Mouse (Mus musculus) embryo, embryonic 11 days (tissue): Measurements from ENCODE around the gene Mvb12b.

Source experiments
- DNase-seq: peaks from one replicate; pipeline ENCODE4 v3.0.0-alpha.2; 2015

Gene Mvb12b

DNA sequence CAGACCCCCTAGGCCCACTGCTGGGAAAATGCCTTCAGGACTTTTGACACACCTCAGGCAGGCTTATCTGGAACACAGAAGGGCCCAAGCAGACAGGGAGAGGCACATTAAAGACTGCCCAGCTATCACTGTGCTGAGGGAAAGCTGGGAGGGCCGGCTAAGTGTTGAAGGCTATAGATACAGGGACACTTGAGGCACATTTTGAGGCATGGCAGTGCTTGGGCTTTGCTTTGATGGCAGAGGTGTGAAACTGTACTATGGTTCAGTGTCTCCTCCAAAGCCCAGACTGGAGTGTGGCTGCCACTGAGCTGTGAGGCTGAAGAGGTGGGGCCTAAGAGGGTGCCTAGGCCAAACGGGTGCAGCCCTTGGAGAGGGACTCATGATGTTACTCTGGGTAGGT, 44.1 kb downstream of the Mvb12b start:
- DNase-seq = no peak

DNA sequence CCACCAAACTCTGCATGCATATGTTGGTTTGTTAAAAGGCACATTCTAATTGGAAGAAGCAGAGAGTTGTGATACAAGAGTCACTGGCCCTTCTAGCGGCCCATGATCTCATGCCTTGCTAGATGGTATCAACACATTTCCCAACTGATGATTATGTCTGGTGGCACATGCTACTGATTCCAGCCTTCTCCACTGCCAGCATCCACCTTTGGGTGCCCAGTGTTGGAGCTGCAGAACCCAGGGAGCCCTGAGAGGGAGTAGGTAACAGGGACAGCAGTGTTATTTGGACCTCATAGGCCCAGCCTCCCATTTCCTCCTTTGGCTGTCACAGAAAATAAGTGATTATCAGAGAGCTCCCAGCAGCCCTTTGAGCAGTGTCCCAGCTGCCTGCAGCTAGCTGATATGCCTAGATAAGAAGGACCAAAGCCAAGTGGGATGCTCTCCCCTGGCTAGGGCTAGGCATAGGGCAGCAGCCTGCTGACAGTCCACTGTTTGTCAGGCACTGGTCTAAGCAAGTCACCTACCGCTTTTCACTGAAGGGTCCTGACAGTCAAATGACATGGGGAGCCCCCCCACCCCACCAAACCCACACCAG, 44.7 kb downstream of the Mvb12b start:
- no peak for DNase-seq

DNA sequence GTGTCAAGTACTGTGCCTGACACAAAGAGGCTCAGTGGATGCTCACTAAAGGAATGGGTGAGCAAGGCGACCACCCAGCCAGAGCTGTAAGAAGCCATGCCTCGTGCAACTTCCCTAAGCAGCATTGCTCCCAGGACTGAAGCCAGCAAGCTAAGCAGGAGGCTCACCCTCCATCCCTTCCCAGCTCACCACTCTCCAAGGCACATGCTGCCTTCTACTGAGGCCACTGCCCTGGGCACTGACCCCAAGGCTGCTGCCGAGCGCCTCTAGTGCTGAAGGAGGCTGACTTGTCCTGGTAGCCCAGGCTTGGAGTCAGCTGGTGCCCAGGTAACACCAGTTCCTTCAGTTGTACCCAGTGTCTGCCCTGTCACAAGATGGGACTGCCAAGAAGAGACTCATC, 45.8 kb downstream of the Mvb12b start:
- no peak for DNase-seq

DNA sequence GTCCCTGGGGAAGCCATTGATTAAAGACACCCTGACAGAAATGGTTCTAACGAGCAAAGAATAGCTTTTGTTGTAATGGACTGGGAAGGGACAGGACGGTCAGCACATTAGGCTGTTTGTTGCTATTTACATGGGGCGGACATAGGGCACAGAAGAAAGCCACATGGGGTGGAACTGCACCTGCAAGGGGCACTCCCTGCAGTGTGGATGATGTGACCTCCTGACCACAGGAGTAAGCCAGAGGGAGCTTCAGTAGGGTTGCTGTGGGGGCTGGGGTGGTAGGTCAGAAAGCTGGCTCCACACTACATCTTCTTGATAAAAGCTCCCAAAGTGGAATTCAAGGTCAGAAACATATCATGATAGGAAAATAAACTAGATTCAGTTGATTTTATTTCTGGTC, 47.3 kb downstream of the Mvb12b start:
- no peak for DNase-seq

DNA sequence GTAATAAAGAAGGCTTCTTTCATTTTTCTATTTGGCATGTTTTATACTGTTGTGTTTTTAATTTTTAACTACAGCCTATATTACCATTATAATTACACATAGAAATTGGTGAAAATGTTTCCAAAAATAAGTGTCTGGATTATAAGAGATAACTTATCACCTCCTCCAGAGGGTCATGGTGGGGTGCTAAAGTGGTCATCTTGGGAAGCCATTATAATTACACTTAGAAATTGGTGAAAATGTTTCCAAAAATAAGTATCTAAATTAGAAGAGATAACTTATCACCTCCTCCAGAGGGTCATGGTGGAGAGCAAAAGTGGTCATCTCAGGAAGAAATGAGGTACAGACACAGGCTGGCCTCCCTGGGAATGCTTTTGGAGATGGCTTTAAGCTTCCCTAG, 48.5 kb downstream of the Mvb12b start:
- no peak for DNase-seq

DNA sequence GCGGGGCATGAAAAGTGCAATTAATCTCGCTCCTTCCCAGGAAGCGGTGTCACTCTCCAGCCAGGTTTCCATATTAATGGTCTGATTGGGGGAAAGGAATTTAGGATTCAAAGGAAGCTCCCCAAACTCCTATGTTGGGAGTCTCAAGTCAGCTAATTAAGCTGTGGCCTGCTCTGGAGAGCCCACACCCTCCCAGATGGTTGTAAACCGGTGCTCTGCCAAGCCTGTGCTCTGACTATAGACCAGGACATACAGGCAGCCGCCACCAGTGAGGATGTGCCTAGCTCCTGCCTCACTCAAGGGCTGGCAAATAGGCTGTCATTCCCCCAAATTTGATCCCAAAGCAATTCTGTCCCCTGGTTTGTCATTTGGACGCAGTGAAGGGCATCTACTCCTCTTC, 50.4 kb downstream of the Mvb12b start:
- no peak for DNase-seq

DNA sequence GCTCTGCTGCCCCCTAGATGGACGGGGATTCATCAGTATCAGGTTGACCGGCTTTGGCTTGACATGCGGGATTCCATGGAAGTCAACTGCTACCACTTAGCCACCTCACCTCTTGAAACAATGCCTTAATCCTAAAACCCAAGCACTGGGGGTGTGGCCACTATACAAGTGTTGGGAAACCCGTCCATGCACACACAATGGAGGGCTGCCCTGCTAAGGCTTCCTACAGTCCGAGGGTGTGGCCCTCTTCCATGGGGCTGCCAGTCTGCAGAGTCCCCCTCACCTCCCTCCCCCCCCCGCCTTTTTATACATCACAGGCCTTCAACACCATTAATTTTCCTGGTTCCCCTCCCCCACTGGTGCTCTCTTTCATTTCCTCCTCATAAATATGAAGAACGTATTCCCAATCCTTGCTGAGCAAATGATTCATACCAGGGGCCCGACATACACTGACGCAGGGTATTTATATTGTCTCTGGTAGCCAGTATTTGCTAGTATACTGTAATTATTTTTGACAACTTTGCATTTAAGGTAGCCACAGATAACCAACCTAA, 51.0 kb downstream of the Mvb12b start:
- no peak for DNase-seq

DNA sequence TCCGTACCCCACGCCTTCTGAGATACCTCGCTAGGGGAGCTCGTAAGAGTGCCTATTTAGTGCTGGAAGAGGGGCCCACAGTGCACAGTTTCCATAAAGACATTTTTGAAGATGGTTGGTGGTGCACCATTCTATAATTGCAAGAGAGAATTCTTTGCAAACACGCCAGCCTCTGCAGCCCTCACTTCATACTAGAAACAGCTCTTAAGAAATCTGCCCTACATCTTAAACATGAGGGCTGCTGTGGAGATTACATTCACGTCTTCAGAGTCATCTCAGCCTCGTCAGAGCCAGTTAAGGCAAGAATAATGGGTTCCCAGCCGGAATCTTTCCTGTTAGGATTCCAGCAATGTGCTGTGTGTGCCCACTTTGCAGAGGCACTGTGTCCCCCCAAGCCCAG, 52.7 kb downstream of the Mvb12b start:
- no peak for DNase-seq

DNA sequence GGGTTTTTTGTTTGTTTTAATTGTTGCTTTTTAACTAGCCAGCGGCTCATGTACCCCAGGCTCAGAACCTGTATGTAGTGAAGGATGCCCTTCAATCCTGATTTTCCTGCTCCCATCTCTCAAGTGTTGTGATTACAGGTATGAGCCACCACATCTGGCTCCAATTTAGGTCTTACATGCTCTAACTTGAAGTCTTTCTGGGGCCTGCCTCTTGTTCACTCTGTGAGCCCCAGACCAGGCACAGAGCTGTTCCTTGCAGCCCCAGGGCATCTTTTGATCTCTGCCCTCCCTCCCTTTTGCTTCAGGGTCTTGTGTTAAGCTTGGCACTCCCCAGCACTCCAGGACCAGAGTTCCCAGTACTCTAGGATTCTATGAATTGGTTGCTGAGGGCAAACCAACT, 53.8 kb downstream of the Mvb12b start:
- DNase-seq = peak; percentile 52

DNA sequence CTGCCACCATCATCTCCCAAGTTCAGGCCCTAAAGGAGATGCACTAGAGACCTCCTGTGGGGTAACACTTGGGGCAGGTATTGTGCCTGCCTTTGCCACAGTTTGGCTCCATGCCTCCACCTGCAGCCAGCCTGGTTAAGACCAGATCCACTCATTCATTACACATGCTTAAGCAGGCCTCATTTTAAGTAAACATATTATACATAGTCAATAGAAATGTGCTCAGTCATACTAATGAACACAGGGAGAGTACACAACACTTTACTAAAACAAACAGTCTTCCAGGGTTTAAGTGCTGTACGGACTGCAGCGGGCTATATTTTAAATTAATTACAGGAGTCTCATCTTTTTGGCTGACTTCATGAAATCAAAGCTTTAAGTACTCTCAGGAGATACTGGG, 57.9 kb downstream of the Mvb12b start:
- DNase-seq = no peak

DNA sequence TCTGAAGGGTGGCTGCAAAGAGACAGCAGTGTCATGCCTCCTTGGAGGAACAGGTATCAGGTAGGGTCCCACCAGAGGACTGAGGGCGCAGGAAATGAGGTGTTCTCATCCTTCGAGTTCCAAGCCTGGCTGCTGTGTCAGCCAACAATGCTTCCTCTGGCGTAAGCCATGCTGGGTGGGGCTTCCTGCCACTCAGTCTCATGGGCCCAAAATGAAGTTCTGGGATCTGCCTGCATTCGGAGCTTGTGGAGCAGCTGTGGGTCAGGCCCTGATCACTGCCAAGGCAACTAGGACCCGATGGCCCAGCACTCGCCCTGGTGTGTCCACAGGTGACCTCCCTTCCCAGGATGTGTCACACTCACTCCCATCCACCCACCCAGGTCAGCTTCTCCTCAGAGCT, 61.0 kb downstream of the Mvb12b start:
- DNase-seq = no peak

DNA sequence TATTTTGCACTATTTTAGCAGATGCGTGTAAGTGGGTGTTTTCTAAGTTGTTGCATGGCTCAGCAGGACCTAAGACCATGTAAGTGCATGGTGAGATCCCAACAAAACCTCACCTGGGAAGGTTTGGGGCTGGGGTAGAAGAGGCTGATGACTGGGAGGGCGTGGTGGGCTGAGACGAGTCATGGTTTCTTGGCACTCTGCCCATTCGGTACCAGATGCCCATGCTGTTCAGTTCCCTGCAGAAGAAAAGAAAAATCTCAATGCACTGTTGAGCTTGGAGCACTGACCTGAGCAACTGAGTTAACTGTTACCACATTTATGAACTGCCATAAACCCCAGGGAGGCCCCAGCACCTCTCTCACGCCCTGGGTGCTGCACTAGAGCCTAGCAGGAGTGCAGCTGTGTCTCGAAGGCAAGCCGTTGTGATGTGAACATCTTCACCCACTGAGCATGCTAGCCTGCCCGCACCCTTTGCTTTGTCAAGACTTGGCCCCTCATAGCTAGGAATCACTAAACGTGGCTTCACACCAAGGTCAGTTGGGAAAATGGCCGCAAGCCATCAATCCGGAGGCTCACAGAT, 62.7 kb downstream of the Mvb12b start:
- DNase-seq = no peak

DNA sequence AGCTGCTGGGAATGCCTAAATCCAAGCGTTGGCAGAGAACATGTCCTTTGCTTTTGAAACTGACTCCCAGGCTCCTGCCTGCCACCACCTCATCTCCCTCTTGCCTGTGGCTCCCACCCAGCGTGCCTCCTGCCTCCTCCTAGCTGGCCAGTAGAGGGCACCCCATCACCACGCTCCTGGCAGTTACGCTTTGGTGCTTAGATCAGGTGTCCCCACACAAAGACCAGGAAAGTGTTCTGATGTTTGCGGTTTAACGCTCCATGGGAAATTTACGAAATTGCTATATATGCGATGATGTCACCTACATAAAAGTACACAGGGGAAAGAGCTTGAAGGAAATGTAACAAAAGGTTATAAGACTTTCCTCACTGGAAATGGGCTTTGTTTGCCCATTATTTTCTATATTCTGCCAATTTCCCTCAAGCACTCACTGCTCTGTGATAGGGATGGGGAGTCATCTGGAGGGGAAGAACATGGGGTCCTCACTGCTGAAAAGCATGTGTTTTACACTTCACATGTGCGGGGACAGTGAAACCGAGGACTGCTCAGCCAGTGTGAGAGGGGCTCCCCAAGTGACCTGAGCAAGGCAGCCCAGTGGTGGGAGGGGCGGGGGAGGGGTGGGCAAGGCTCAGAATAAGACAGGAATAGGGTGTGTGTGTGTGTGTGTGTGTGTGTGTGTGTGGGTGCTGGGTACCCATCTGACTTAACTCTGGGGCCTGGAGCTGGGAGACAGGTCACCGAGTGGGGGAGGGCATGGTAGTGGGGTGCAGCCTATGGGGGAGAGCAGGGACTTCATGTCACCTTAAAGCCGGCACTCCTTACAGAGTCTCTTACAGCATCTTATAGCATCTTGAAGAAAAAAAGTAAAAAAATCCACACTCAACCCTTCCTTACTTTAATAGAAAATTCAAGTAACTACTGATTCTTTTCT, 65.8 kb downstream of the Mvb12b start:
- peak; percentile 84 for DNase-seq

DNA sequence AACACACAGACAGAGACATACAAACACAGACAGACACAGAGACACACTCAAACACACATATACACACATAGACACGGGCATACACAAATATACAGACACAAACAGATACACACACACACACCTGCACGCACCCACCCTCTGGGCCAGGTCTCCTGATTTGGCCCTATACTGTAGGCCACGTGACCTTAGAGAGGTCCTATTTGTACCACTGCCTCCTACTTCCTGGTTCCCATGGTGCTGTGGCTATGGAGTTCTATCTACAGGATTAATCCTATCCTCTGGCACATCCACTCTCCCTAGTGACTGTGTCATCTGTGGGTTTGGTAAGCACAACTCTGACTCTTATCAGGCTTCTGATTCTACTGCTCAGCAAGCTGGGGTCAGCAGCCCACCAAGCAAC, 67.3 kb downstream of the Mvb12b start:
- no peak for DNase-seq

DNA sequence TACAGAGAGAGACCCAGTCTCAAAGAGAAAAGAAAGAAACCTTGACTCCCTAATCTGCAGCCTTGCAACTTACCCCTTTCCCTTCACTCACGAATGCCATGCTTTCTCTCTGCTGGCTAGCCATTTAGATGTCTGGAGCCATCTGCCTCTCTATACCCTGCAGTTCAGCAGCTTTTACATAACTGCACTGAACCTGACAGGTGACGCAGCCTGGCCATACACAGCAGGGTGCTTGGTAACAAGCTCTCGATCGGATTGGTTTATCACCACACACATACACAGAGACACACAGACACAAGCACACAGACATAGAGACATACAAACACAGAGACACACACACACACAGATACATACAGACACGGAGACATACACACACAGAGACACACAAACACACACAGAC, 67.7 kb downstream of the Mvb12b start:
- no peak for DNase-seq

DNA sequence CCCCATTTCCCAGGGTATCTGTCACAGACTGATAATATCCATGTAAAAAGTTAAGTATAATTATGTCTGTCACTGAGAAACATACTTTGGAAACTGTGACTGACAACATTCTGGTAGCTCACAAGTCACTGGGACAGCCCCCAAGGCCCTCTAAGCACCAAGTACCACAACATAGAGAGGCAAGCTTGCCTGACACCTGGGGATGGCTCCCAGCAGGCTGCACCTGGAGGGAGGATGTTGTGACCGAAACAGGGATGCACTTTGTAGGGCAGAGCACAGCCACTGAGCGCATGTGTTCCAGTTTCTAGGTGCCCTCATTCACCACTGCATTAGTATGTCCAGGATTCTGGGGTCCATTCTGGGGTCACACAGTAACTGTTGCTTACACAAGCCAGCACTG, 69.4 kb downstream of the Mvb12b start:
- DNase-seq = no peak

DNA sequence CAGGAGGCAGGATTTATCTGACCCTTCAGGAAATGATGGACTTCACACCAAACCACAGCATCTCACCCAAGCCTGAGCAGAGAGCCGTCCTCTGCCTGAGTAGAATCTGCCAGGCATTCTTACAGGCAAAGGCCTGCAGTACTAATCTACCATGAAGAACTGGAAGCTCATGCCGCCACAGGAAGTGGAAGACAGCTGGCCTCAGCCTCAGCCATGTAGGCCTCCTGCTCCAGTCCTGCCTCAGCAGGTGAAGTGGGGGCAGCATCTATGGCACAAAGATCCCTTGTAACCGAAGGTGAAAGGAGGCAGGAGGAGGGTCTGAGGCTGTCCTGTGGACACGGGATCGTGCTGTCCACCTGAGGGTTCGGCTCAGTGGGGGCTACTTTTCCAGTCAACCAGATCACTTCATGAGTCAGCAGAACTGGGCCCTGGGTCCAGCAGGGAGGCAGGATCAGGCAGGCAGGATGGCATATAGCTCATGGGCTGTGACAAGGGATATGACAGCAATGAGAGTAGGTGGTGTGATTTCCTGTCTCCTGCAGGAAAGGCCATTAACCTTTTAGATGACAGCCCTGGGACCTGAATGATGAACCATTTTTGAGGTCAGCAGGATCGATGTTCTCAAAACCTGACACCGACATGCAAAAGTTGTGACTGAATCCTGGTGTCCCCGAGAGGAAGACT, 69.9 kb downstream of the Mvb12b start:
- no peak for DNase-seq

DNA sequence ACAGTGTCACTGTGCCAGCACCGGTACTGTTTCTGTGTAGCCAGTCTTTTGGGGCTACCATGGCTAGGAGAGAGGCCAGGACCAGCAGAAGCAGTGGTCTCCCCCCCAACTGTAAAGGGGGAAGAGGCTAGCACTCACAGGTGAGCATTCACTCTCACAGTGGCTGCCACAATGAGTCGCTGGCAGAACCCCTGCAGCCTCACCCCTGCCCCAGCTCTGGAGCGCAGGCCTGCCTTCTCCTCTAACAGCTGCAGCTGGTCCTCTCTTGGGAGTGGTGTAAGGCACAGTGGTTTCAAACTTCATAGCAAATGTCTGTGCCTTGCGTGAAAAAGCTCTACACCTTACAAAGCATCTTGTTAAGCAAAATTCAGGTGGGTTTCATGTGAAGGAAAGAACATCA, 70.7 kb downstream of the Mvb12b start:
- no peak for DNase-seq

DNA sequence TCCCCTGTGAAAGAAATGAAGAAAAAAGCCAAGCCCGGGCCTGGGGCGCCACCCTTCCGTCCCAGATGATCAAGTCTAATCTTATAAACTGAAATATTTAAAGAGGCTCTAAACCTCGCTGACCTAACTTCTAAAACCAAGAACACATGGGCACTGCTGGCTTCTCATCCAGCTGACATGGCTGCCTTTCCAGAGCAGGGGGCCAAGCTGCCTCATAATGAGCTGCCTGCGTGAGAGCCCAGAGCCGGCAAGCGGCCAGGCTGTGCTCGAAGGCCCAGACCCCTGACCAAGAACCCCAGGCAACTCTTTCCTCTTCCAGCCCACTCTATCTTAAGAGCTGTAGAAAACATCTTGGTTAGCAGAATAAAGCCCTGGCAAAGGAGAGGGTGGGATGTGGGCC, 73.2 kb downstream of the Mvb12b start:
- DNase-seq = no peak

DNA sequence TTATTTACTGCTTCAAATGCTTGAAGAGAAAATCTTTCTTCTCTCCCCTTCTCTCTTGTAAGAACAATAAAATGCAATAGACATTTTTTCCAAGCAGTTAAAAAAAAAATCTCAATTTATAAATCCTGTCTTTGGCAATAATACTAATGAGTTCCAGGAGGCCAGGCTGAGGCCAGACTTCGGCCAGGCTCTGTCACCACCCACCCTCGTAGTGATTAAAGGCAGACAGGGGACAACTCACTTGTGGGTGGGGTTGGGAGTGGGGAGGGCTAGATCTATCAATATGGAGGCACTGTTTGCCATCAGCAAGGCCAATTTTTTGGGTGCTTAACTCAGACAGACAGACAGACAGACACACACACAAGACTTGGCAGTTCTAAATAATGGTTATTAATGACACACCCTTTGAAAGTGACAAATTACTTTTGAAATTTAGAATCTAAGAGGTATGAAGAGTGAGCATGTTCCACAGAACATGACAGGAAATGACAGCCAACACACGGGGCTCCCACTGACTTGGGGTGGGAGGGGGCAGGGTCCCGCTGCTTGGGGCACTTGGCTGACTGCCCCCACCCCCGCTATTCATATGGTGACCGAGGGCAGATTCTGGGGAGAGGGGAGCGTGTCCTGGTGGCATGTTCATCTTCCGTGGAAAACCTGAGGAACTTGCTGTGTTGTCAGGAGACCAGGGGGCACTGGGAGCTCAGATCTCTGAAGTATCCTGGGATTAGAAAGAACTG, 74.1 kb downstream of the Mvb12b start:
- DNase-seq = no peak

DNA sequence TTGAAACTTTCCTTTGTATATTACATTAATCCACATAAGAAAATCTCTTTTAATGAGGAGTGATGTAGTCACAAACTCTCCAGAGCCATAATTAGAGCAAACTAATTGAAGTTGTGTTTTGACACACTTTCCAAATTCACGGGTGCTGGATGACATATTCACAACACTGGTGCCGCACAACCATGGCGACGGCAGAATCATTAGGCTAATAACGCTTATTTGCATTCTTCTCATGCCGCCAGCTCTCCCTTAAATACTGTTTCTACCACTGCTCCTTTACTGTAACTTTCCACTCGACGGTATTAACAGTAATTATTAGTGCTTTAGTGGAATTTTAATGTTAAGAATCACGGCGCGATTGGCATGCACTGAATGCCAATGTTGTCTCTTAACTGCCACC, 74.8 kb downstream of the Mvb12b start:
- no peak for DNase-seq

DNA sequence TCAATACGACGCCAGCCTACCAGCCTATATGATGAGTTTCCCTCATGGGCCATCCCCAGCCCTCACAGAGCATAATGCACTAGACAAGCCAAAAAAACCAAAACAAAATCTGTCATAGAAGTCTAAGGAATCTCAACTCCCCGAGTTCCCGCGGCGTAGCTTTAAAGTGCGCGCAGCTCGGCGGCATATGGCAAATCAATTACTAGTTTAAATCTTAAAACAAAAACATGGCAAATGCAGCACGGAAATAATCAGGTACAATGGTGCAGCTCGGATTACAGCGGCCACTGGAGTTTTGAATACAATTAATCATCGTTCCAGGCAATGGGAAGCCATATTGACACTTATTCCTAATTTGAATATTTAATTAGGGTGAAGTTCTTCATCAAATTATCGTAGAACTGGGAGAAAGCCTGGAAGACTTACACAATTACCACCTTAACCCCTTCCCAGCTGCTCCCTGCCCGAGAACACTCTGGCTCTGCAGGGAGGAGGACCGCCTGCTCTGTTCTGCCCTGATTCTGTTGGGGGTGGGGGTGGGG, 76.3 kb downstream of the Mvb12b start:
- DNase-seq = peak; percentile 58
